Mouse (Mus musculus): ENCODE data around the gene Hmga2.
"Not testable (repeated sequence)": the region's sequence is repeated elsewhere in the genome, so short reads cannot be mapped to it uniquely, and the experiment has no call there.

Hmga2 gene

DNA sequence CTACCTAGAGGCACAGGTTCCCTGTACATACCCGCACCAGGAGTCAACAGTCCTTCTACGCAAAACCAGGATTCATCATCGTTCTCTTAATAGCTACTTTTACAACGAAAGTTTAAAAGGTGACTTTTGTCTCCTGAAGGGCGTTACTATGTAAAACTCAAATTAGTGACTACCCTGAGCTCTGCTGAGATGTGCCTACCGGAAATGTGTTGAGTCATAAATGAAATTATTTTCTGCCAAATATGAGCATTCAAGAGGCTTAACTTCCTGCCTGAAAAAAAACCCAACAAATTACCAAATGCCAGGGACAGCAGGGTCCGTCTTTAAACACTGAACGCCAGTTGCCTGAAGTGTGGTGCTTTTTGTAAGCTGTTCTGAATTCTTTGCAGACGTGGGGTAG is 81.5 kb downstream of the Hmga2 start:
- DNase-seq (ENCODE audit: low spot score in 2 of 2): no peak

GRCm38 (mm10) chr10:120391971-120392716 is 84.1 kb downstream of the Hmga2 start:
- DNase-seq (ENCODE audit: low spot score in 2 of 2): no peak

DNA sequence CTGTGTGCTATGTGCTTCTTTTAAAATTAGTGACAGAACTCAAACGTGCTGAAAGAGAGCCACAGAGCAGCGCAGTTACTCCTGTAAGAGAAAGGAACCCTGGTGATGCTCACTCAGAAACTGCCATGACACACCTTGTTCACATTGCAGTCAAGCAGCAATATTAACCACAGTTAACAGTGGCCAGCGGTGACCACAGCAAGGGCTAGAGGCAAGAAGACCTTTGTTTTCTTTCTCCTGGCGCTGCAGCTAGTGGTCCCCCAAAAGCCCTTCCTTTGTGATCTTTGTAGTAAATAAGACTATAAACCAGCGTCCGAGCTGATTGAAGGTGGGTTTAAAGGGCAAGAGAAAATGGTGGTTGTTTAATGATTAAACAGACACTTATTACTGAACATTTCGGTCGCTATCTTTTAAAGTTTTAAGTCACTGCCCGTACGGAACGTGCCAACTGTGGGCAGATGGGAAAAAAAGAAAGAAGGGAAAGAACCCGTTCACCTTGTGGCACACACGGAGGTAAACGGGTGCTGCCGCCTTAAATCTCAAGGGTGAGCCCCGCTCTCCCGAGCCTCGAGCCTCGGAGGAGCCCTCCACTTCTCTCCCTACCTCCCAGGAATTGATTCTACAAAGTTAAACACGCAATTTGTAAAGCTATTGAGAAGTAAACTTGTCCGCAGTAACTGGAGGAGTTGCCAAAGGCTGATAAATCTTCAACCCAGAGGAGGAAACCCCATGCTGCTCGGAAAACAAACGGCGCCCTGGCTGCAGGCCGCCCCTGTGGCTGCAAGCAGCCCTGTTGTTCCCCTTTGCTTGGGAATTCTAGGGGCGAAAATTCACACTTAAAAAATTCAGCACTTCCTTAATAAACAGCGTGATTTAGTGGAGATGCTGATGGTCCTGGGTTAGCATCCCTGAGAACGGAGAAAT is 85.1 kb downstream of the Hmga2 start:
- no peak for DNase-seq (ENCODE audit: low spot score in 2 of 2)

- no peak for DNase-seq (ENCODE audit: low spot score in 2 of 2)
These were observed 86.6 kb downstream of the Hmga2 start for GRCm38 (mm10) chr10:120389707-120390106.

GRCm38 (mm10) chr10:120388966-120389365 is 87.3 kb downstream of the Hmga2 start:
- DNase-seq (ENCODE audit: low spot score in 2 of 2): no peak

DNA sequence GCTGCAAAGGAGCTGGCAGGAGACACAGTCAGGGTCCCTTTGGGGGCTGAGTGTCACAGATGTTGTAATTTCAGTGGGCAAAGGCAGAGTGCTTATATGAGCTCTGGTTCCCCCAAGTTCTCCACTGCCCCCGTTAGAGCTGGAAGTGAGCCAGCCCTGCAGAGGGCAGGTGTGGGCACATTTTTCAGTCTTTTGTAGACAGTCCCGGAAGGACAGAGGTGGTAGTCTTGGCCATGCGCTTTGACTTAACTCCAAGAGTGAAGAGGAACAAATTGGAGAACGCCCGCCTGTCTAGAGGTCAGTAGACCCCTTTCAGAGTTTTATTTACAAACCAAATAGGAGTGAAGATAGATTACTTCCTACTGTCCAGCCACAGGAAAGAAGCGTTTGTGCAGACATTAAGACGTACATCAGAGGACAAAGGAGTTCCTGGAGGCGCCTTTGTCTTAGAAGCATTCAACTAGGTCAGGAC is 87.8 kb downstream of the Hmga2 start:
- DNase-seq (ENCODE audit: low spot score in 2 of 2): no peak

DNA sequence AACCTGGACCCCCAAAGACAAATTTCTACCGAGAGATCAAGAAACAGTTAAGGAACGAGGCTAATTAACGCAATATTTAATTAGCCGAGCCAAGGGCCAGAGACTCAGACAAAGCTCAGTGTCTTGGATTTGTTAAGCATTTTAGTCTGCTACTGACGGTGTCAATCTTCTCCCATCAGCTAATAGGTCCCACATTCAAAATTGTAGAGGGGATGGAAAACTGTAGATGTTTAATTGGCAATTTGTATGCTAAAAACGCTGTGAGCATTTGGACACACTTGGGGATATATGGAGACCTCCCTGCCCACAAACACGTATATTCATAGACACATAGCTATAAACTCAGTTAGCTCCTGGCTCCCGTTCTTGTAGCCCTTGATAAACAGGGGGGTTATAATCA is 89.2 kb downstream of the Hmga2 start:
- DNase-seq (ENCODE audit: low spot score in 2 of 2): no peak

DNA sequence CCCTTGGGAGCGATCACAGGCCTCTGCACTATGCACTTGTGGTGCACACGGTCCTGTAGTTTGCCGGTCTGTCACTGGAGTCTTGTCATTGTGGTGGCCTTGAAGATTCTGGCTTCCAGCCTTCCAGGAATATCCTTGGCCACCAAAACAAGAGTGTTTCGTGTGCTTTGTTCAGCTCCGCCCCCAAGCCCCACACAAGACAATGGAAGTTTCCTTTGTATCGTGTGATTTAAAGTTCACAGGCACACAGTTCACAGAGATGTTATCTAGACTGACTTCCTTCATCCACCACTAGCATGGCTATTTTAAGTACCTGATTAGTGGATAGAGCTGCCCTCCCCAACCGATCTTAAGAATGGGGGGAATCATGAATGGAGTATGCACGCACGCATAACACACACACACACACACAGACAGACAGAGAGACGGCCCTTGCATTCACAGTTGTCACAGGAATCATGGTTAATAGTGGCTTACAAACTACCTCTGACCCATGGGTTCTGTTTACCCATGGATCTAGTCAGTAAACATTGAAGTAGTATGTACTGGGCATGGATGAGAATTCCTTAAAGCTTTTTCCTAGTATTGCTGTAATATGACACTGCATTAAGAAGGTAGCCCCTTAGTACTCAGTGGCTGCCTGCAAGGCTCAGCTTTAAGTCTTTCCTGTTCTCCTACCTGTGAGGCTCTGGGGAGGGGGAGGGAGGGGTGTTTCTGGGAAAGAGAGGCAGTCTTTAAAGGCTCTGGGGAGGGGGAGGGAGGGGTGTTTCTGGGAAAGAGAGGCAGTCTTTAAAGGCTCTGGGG is 91.3 kb downstream of the Hmga2 start:
- DNase-seq (ENCODE audit: low spot score in 2 of 2): no peak

GRCm38 (mm10) chr10:120384040-120384439 is 92.2 kb downstream of the Hmga2 start:
- DNase-seq (ENCODE audit: low spot score in 2 of 2): no peak

GRCm38 (mm10) chr10:120377795-120378194 is 98.5 kb downstream of the Hmga2 start:
- no peak for DNase-seq (ENCODE audit: low spot score in 2 of 2)

GRCm38 (mm10) chr10:120377327-120377752 is 98.9 kb downstream of the Hmga2 start:
- DNase-seq (ENCODE audit: low spot score in 2 of 2): peak in 1 of 2 experiments; percentile 26

DNA sequence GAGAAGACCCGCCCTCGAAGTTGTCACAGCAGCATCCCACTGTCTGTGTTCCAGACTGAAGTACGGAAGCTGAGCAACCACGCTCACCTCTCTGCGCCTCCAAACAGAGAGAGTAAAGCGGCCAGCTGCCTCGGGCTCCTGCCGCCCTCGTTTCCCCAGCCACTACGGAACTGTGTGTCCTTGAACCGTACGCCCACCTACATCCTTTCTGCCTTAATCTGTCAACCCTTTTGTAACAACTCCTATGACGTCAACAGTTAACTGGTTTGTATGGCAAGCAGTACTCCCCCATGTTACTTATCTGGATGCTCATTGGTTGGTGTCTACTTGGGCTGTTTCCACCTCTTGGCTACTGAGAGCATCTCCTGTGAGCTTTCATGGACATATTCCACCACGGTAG is 100.8 kb downstream of the Hmga2 start:
- no peak for DNase-seq (ENCODE audit: low spot score in 2 of 2)

- DNase-seq (ENCODE audit: low spot score in 2 of 2): no peak
These were observed 105.1 kb downstream of the Hmga2 start for GRCm38 (mm10) chr10:120371215-120371614.

GRCm38 (mm10) chr10:120369187-120369805 is 107.0 kb downstream of the Hmga2 start:
- DNase-seq (ENCODE audit: low spot score in 2 of 2): no peak

DNA sequence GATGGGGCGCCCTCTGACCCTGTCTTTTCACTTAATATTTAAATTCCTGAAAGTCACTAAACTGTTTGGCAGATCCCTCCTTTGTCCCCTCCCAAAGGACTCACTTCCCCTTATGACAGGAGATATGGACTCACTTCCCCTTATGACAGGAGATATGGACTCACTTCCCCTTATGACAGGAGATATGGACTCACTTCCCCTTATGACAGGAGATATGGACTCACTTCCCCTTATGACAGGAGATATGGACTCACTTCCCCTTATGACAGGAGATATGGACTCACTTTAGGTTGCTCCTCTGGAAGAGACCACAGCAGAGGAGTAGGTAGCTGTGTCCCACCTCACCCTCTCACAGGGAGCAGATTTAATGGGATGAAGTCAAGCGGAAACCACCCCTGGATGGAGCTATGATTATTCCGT is 110.1 kb downstream of the Hmga2 start:
- DNase-seq (ENCODE audit: low spot score in 2 of 2): not testable (repeated sequence)

DNA sequence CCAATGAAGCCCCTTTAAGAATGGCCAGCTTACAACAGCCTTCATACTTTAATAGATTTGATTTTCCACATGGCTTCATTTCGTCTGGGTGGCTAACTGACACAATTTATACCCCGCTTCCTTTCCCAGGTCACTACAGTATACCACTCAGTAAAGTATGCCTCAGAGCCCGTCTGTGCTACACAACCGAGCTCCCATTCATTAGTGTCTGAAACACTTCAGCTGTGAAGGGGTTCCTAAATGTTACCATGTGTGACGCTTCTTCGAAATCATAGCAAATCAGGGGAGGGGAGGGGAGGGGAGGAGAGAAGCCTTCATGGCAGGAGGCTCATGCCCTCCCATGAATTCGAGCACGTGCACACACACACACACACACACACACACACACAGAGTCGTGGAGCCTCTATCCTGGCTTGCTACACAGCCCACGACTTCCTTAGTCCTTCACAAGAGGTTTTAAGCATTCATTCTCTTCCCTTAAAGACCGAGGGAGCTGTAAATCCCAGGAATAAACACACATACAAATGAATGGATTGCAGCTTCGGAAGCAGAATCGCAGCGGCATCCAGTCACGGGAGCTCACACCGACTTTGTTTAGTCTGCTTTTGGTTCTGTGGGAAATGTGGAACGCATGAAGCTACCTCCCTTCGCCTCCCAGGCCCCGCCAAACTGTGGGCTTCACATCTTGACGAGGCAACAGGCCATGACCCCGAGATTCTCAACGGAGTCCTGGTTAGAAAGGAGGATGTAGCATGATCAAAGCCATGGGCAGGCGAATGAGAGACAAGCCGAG is 110.7 kb downstream of the Hmga2 start:
- no peak for DNase-seq (ENCODE audit: low spot score in 2 of 2)

GRCm38 (mm10) chr10:120363983-120364582 is 112.2 kb downstream of the Hmga2 start:
- DNase-seq (ENCODE audit: low spot score in 2 of 2): no peak

DNA sequence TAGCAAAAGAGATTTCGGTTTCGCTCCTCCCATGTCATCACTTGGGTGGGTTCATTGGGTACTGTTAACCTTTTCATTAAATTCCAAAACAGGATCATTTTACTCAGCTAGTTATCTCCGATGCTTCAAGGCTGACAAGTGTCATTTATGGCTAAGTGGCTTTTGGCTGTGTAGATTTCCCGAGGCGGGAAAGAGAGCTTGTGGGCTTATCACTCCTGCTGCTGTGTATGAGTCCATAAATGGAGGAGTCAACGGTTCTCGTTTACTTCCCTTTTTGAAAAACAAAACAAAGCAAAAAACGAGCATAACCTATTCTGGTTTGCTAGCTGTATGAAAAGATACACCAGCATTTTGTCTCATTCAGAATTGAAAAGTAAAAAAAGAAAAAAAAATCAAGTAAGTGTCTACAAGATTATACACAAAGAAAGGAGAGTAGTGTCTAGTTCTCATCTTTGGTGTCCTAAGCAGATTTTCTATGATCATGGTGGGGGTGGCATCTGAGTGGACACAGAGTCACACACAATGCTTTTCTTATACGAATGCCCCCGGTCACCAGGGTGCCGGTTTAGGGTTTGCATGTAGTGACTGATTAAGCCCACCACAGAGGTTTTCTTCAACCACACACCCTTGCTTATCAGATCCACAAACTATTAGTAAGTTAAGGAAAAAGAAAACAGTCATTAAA is 112.8 kb downstream of the Hmga2 start:
- not testable (repeated sequence) for DNase-seq (ENCODE audit: low spot score in 2 of 2)

- no peak for DNase-seq (ENCODE audit: low spot score in 2 of 2)
These were observed 121.7 kb downstream of the Hmga2 start for GRCm38 (mm10) chr10:120354523-120355030.
